Mouse (Mus musculus) CH12.LX (cell line): ENCODE data around the gene Arpc3. TPM values are rescaled to one million over a fixed set of nuclear protein-coding genes. Genes with fewer than 3 reads are reported as not detected.

ENCODE experiments used
- DNase-seq: peaks from one replicate; pipeline ENCODE4 v3.0.0-alpha.2; 2013; ENCODE audit errors: extremely low read depth
- H3K27ac ChIP-seq: 2 replicates; pipeline ENCODE4 v1.5.1; 2012; ENCODE audit warnings: low read depth, mild to moderate bottlenecking, control low read depth, moderate library complexity; ENCODE audit not compliant: insufficient read depth
- H3K27me3 ChIP-seq: replicated peaks from 2 replicates; pipeline ENCODE3; 2012; ENCODE audit warnings: inconsistent platforms
- H3K36me3 ChIP-seq, 2 experiments: replicated peaks in 1 of 2; 2 replicates each; pipeline versions ENCODE3 to v1.6.1; 2012; ENCODE audit warnings: inconsistent platforms in 1 of 2, low read length in 1 of 2, mild to moderate bottlenecking in 1 of 2, mixed read lengths in 1 of 2, moderate library complexity in 1 of 2; ENCODE audit not compliant: control insufficient read depth in 1 of 2, insufficient read depth in 1 of 2
- H3K4me1 ChIP-seq, 2 experiments: 2 replicates each; pipeline ENCODE4 v1.6.1; 2012; ENCODE audit warnings: inconsistent platforms in 1 of 2, moderate library complexity in 1 of 2; ENCODE audit not compliant: insufficient read depth in 2 of 2, control insufficient read depth in 1 of 2
- H3K4me2 ChIP-seq: 2 replicates; pipeline ENCODE4 v1.6.1; 2012; ENCODE audit warnings: low read depth, mild to moderate bottlenecking, control low read depth; ENCODE audit not compliant: poor library complexity, insufficient read depth, severe bottlenecking
- H3K4me3 ChIP-seq, 3 experiments: fragments of 150-350 bp in 1 of 3; sonication (generic) in 1 of 3; replicated peaks in 1 of 3; 2 replicates each; pipeline versions ENCODE3 to v1.5.1; 2011 to 2012; ENCODE audit warnings: low read depth in 2 of 3, low read length in 2 of 3, mild to moderate bottlenecking in 2 of 3, moderate library complexity in 2 of 3, control low read depth in 1 of 3, improper control_type of control experiment in 1 of 3, inconsistent platforms in 1 of 3, mixed read lengths in 1 of 3; ENCODE audit not compliant: poor library complexity in 1 of 3
- H3K79me2 ChIP-seq: replicated peaks from 2 replicates; pipeline ENCODE4 v1.6.1; 2012; ENCODE audit warnings: mild to moderate bottlenecking, moderate library complexity; ENCODE audit not compliant: control insufficient read depth, poor library complexity, insufficient read depth, severe bottlenecking; ENCODE audit errors: extremely low read depth
- H3K9ac ChIP-seq: 2 replicates; pipeline ENCODE4 v1.6.1; 2012; ENCODE audit warnings: low read depth, mild to moderate bottlenecking, control low read depth, moderate library complexity; ENCODE audit not compliant: insufficient read depth
- H3K9me3 ChIP-seq: replicated peaks from 2 replicates; pipeline ENCODE3; 2012; ENCODE audit warnings: low read length, inconsistent platforms, mixed read lengths
- CHD2 ChIP-seq: IDR thresholded peaks from 2 replicates; pipeline ENCODE4 v1.6.1; 2011; ENCODE audit warnings: low read length, improper control_type of control experiment
- CTCF ChIP-seq, 2 experiments: IDR thresholded peaks in 1 of 2; conservative IDR thresholded peaks in 1 of 2; 2 replicates each; pipeline ENCODE4 v1.5.1; 2011 to 2012; ENCODE audit warnings: low read depth in 2 of 2, low read length in 2 of 2, improper control_type of control experiment in 1 of 2, inconsistent platforms in 1 of 2, mild to moderate bottlenecking in 1 of 2, moderate library complexity in 1 of 2
- ELF1 ChIP-seq: IDR thresholded peaks from 2 replicates; pipeline ENCODE4 v1.6.1; 2014; ENCODE audit warnings: low read depth, mild to moderate bottlenecking, inconsistent platforms, low read length, improper control_type of control experiment
- GABPA ChIP-seq: IDR thresholded peaks from 2 replicates; pipeline ENCODE4 v1.6.1; 2012; ENCODE audit warnings: low read depth, low read length, improper control_type of control experiment, inconsistent platforms; ENCODE audit not compliant: insufficient replicate concordance
- HCFC1 ChIP-seq: IDR thresholded peaks from 2 replicates; pipeline ENCODE4 v1.6.1; 2012; ENCODE audit warnings: low read depth, mild to moderate bottlenecking, inconsistent platforms, low read length, improper control_type of control experiment
- JUN ChIP-seq: IDR thresholded peaks from 2 replicates; pipeline ENCODE4 v1.6.1; 2011; ENCODE audit warnings: low read depth, mild to moderate bottlenecking, low read length, improper control_type of control experiment, moderate library complexity; ENCODE audit not compliant: insufficient read depth
- MAFK ChIP-seq: IDR thresholded peaks from 2 replicates; pipeline ENCODE4 v1.6.1; 2011; ENCODE audit warnings: low read length, improper control_type of control experiment; ENCODE audit not compliant: insufficient replicate concordance
- MAX ChIP-seq: IDR thresholded peaks from 2 replicates; pipeline ENCODE4 v1.6.1; 2011; ENCODE audit warnings: low read length, improper control_type of control experiment
- MAZ ChIP-seq: IDR thresholded peaks from 2 replicates; pipeline ENCODE4 v1.6.1; 2012; ENCODE audit warnings: low read depth, mild to moderate bottlenecking, inconsistent platforms, low read length, improper control_type of control experiment, moderate library complexity
- MYC ChIP-seq: IDR thresholded peaks from 2 replicates; pipeline ENCODE4 v1.6.1; 2011; ENCODE audit warnings: low read depth, mild to moderate bottlenecking, improper control_type of control experiment, low read length
- NELFE ChIP-seq: IDR thresholded peaks from 2 replicates; pipeline ENCODE4 v1.6.1; 2011; ENCODE audit warnings: low read depth, low read length, improper control_type of control experiment
- PAX5 ChIP-seq: IDR thresholded peaks from 2 replicates; pipeline ENCODE4 v1.6.1; 2012; ENCODE audit warnings: low read length, inconsistent platforms, mixed read lengths
- RAD21 ChIP-seq: IDR thresholded peaks from 2 replicates; pipeline ENCODE4 v1.6.1; 2011; ENCODE audit warnings: low read depth, mild to moderate bottlenecking, low read length, improper control_type of control experiment, moderate library complexity
- RCOR1 ChIP-seq: conservative IDR thresholded peaks from 2 replicates; pipeline ENCODE4 v1.6.1; 2012; ENCODE audit warnings: low read depth, mild to moderate bottlenecking, inconsistent platforms, low read length, improper control_type of control experiment
- SMC3 ChIP-seq: IDR thresholded peaks from 2 replicates; pipeline ENCODE4 v1.6.1; 2011; ENCODE audit warnings: low read depth, low read length, improper control_type of control experiment
- TCF12 ChIP-seq: IDR thresholded peaks from 2 replicates; pipeline ENCODE4 v1.6.1; 2014; ENCODE audit warnings: low read depth, mild to moderate bottlenecking, inconsistent platforms, low read length, improper control_type of control experiment
- USF1 ChIP-seq: IDR thresholded peaks from 2 replicates; pipeline ENCODE4 v1.6.1; 2014; ENCODE audit warnings: low read depth, mild to moderate bottlenecking, inconsistent platforms, low read length, improper control_type of control experiment
- USF2 ChIP-seq: conservative IDR thresholded peaks from 2 replicates; pipeline ENCODE4 v1.6.1; 2011; ENCODE audit warnings: low read depth, low read length, improper control_type of control experiment
- ZC3H11A ChIP-seq: IDR thresholded peaks from 2 replicates; pipeline ENCODE4 v1.6.1; 2012; ENCODE audit warnings: low read depth, mild to moderate bottlenecking, inconsistent platforms, low read length, improper control_type of control experiment
- ZKSCAN1 ChIP-seq: IDR thresholded peaks from 2 replicates; pipeline ENCODE4 v1.6.1; 2012; ENCODE audit warnings: low read depth, inconsistent platforms, low read length, improper control_type of control experiment, borderline replicate concordance
- ZNF384 ChIP-seq: IDR thresholded peaks from 2 replicates; pipeline ENCODE4 v1.6.1; 2012; ENCODE audit warnings: low read depth, low read length, improper control_type of control experiment, inconsistent platforms
- dilution Hi-C: fragments of 300-500 bp; cut with MboI; formaldehyde crosslinking; loops from 2 replicates; pipeline ENCODE4 v1.14.3; 2020; ENCODE audit warnings: low sequenced_read_pairs; ENCODE audit not compliant: extremely low pct_unique_long_range_greater_than_20kb, extremely low pct_ligation_motif_present
- in situ Hi-C: fragments of 300-500 bp; cut with MboI; formaldehyde crosslinking; loops from 3 replicates; pipeline ENCODE4 v1.14.3; 2019; ENCODE audit warnings: low sequenced_read_pairs, low pct_ligation_motif_present, low pct_unique_long_range_greater_than_20kb, mixed read lengths
- polyA plus RNA-seq: library from polyadenylated mRNA; unstranded; fragments of >175 nt; gene quantifications from 2 replicates; pipeline ENCODE4 v1.2.1, GENCODE M21; 2012; ENCODE audit warnings: low read depth; ENCODE audit not compliant: insufficient read length
- total RNA-seq, 2 experiments: library from RNA; depleted of rRNA; stranded (reverse); fragments of 300-350 nt in 1 of 2; fragments of >200 nt in 1 of 2; gene quantifications; 2 replicates each; pipeline ENCODE4 v1.2.3; 2012 to 2014

Arpc3 gene
- total and polyA plus RNA-seq, 3 experiments, result 256 to 543 (median 297) TPM

- H3K27me3 ChIP-seq, result no peaks in the 10 kb centered on the region
- no peak for DNase-seq
- peaks cover 16% of the 10 kb centered on the region; the same call in 1 of the 2 replicates for H3K79me2 ChIP-seq
- dilution Hi-C loops, result no loop called here
- no peak for TF ChIP-seq ZKSCAN1
- TF ChIP-seq MAX, result no peak
- no peak for TF ChIP-seq USF2
- TF ChIP-seq JUN, result no peak
- no peak for TF ChIP-seq ELF1
- TF ChIP-seq PAX5, result no peak
- no peak for TF ChIP-seq USF1
- no peak for TF ChIP-seq TCF12
- TF ChIP-seq RAD21, result no peak
- TF ChIP-seq HCFC1, result no peak
- TF ChIP-seq GABPA, result no peak
- no peak for TF ChIP-seq ZC3H11A
- TF ChIP-seq CHD2, result no peak
- no peak for TF ChIP-seq RCOR1
- TF ChIP-seq NELFE, result no peak
- no peak for TF ChIP-seq MAFK
- TF ChIP-seq ZNF384, result no peak
- TF ChIP-seq MYC, result no peak
- no peak for TF ChIP-seq MAZ
- in situ Hi-C loops, result no loop called here
- H3K4me3 ChIP-seq, result no peak overlapping the region
- no peak overlapping the region for H3K9ac ChIP-seq
- H3K4me2 ChIP-seq, result no peak overlapping the region
- peaks cover 74 to 94% of the 10 kb centered on the region in 2 experiments for H3K36me3 ChIP-seq
- no peak overlapping the region for H3K27ac ChIP-seq
- H3K4me1 ChIP-seq, result peaks cover 0 to 27% of the 10 kb centered on the region in 2 experiments; a peak in 2 of 4 replicates
- H3K9me3 ChIP-seq, result no peaks in the 10 kb centered on the region
Measured at GRCm38 (mm10) chr5:122400628-122401302, 9.1 kb downstream of the Arpc3 start.

DNA sequence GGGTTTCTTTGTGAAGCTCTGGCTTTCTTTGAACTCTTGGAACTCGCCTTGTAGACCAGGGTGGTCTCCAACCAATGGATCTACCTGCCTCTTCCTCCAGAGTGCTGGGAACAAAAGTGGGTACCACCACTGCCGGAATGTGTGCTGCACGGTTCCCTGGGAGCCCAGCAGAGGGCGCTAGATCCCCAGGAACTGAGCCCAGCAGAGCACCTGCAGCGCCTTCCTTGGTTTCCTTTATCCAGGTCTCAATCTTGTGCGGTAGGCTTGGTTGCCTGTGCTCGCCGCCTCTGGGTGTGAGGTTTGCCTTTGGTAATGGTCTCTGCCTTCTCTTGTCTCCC, 9.6 kb downstream of the Arpc3 start:
- peaks cover 78 to 98% of the 10 kb centered on the region in 2 experiments for H3K36me3 ChIP-seq

More for the DNA sequence above, 9.6 kb downstream of the Arpc3 start:
- H3K4me2 ChIP-seq, result no peak overlapping the region
- peaks cover 16% of the 10 kb centered on the region; the same call in 1 of the 2 replicates for H3K79me2 ChIP-seq
- in situ Hi-C loops (no loop called here), dilution Hi-C loops (no loop called here)
- no peak overlapping the region for H3K9ac ChIP-seq
- no peaks in the 10 kb centered on the region for H3K27me3 ChIP-seq
- TF ChIP-seq RAD21 (peak; percentile 68), CTCF (conservative IDR thresholded peaks at IDR 0.05 in 1 of 2, IDR thresholded peaks at IDR 0.05 in 1 of 2; ENCODE audit: low read depth in 2 of 2, low read length in 2 of 2) (peak; percentile 79 to 88), NELFE (no peak), SMC3 (peak; percentile 52)
- H3K4me3 ChIP-seq, result no peak overlapping the region
- H3K9me3 ChIP-seq, result no peaks in the 10 kb centered on the region
- H3K27ac ChIP-seq, result no peak overlapping the region
- no peak for DNase-seq
- peaks cover 0 to 27% of the 10 kb centered on the region in 2 experiments; a peak in 2 of 4 replicates for H3K4me1 ChIP-seq
